Mouse (Mus musculus): ENCODE results near the gene Toe1.
"Not testable (repeated sequence)": the region's sequence is repeated elsewhere in the genome, so short reads cannot be mapped to it uniquely, and the experiment has no call there.

The Toe1 gene

DNA sequence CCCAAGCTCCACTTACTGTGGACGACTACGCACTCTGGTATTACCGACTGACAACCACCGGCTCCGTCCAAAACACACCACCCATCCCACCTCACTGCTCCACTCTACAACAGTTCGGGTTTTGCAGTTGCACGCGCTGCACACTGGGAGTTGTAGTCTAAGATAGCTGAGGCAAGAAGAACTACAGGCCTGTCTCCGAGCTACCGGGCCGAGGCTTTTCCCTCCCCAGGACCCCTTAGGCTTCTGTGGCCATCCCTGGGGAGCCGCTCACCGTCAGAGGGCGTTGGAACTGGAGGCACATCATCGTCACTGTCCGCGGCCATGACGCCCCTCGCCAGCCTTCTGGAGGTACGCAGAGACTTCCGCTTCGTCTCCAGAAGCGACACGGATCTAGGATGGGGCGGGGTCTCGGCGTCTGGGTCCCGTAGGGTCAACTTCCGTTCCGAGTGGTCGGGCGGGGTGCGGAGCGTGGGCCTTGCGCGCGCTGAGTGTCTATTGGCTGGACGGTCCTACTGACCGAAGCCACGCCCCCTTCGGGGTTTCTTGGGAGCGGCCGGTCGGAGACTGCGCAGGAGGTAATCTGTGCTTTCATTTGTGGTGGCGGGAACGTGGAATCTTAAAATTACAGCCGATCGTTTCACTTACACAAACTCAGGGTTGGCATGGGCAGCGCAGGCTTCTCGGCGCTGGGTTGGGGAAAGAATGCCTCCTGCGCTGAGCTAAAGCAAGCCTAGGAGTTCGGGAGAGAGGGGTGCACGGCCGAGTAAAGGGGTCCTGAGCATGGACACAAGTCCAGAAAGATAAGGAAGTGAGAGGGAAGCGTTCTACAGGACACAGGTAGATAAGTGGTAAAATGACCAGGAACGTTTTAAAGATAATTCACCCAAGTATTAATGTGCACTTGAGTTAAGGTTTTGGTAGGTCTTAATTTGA lies at the start of gene Toe1, which contains the start of gene Mutyh:
Gene Toe1 (minus strand): TSS at position 444 of the 933 bp plus-strand sequence.
Gene Mutyh (plus strand): TSS at position 527 of the 933 bp plus-strand sequence.
- DNase-seq (ENCODE audit: low spot score in 2 of 2): peak; percentile 76 to 82

- no peak for DNase-seq (ENCODE audit: low spot score in 2 of 2)
These were observed 49.8 kb upstream of the Toe1 start for GRCm38 (mm10) chr4:116857203-116857602.

GRCm38 (mm10) chr4:116854286-116854685 lies 46.8 kb upstream of the Toe1 start:
- no peak for DNase-seq (ENCODE audit: low spot score in 2 of 2)

- DNase-seq (ENCODE audit: low spot score in 2 of 2): no peak
These were observed 42.5 kb upstream of the Toe1 start for GRCm38 (mm10) chr4:116849901-116850300.

- DNase-seq (ENCODE audit: low spot score in 2 of 2): no peak
These were observed 36.9 kb upstream of the Toe1 start for GRCm38 (mm10) chr4:116844324-116844723.

DNA sequence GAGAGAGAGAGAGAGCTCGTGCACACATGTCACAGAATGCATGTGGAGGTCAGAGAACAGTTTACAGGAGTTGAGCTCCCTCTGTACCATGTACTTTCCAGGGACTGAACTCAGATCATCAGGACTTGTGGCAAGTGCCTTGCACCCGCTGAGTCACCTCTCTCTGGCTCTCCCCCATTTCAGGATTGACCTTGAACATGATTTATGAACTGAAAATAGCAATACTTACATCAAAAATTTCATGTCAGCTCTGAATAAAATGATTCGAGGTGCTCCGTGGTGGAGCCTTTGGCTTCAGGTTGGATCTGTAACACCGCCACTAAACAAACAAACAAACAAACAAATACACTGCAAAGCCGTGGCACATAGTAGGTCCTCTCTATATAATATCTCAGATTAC lies 33.4 kb upstream of the Toe1 start:
- no peak for DNase-seq (ENCODE audit: low spot score in 2 of 2)

- not testable (repeated sequence) for DNase-seq (ENCODE audit: low spot score in 2 of 2)
These were observed 32.7 kb upstream of the Toe1 start for GRCm38 (mm10) chr4:116840096-116840495.

GRCm38 (mm10) chr4:116838999-116839398 lies 31.6 kb upstream of the Toe1 start:
- no peak for DNase-seq (ENCODE audit: low spot score in 2 of 2)

DNA sequence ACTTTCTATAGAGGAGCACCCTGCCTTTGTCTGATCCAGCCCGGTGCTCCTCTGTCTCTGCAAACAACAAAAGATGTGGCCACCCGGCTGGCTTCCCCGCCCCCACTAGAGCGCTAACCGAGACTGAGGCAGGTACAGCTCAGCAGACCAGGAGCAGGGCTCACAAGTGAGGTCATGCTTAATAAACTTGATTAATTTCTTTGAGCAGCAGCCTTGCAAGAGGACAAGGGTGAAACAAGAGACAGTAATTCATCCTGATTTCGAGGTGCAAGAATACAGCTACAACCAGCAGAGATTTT lies 22.6 kb upstream of the Toe1 start:
- DNase-seq (ENCODE audit: low spot score in 2 of 2): no peak

DNA sequence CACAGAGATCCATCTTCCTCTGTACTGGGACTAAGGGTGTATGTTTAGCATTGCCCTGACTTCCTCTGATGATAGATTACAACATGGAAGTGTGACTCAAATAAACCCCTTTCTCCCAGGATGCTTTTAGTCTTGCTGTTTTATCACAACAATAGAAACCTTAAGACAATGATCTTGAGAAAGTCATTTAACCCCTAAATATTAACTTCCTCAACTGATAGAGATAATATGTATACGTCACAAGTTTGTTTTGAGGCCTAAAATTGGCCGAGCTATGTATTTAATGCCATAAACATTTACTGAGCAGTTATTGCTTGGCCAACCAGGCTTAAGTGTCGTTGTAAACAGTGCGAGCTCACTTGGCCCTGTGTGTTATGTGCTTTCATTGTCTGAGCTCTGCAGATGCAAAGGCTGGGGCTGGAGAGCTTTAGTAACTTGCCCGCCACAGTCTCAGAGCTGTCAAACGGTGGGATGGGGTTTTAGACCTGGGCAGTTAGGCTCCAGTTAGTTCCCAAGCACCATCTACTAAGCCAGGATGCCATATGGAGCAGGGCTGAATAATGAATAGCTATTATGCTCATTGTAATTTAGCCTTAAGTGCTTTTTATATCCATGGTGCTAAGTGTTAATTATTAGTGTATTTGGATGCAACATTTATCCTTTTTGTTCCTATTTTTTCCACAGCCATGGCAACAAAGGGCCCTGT lies 22.1 kb upstream of the Toe1 start:
- DNase-seq (ENCODE audit: low spot score in 2 of 2): no peak

DNA sequence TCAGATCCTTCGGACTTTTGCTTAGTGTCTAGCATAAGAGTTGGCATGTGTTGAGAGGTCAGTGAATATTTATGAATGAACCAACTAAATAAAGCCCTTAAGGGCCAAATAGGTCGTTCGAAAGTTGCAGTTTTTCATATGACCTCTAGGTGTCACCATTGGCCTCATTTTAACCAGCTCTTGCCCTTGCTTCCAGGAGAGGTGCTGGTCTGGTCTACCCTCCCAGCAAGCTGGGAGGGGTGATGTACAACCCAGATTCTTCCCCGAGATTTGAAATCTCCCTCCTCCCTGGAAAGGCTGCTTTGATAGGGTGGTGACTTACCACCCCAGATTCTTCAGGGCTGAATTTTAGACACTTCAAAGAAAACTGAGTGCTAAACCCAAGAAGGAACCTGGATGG lies 20.4 kb upstream of the Toe1 start:
- DNase-seq (ENCODE audit: low spot score in 2 of 2): no peak

DNA sequence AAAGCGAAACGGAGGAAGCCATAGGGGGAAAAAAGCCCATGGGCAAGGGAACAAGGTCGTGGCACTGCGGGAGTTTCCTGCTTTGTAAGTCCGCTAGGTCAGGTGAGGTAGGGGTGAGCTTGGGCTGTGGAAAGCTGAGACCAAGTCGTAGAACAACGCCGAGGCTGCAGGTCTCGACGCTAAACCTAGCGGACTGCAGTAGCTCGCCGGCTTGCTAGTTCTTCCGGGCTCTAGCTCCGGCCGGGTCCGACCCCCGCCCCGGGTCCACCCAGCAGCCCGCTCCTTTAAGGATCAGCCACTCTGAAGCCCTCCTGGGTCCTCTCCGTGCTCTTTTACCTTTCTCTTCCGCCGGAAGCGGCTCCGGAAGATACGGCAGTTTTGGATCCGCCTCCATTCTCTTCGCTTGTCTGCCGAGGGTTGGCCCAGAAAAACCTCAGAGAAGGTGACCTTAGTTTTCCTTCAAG lies 17.1 kb upstream of the Toe1 start:
- peak; percentile 54 to 60 for DNase-seq (ENCODE audit: low spot score in 2 of 2)

DNA sequence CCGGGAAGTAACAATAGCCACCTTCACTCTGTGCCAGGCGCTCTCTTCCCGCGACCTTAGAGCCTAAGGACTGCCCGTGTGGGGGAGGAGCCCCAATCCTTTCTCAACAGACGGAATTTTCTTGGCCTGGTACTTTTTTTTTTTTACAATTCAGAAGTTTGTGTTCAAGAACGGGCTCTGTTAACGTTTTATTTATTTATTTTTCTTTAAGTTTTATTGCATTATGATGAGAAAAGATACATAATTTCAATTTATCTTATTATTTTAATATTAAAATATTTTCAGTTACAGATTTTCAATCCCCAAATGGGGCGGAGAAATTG lies 14.2 kb upstream of the Toe1 start, which contains the start of gene Hpdl:
Gene Hpdl (minus strand): TSS at position 14 of the 323 bp plus-strand sequence.
- no peak for DNase-seq (ENCODE audit: low spot score in 2 of 2)

GRCm38 (mm10) chr4:116820902-116821693 lies 13.7 kb upstream of the Toe1 start:
- no peak for DNase-seq (ENCODE audit: low spot score in 2 of 2)

DNA sequence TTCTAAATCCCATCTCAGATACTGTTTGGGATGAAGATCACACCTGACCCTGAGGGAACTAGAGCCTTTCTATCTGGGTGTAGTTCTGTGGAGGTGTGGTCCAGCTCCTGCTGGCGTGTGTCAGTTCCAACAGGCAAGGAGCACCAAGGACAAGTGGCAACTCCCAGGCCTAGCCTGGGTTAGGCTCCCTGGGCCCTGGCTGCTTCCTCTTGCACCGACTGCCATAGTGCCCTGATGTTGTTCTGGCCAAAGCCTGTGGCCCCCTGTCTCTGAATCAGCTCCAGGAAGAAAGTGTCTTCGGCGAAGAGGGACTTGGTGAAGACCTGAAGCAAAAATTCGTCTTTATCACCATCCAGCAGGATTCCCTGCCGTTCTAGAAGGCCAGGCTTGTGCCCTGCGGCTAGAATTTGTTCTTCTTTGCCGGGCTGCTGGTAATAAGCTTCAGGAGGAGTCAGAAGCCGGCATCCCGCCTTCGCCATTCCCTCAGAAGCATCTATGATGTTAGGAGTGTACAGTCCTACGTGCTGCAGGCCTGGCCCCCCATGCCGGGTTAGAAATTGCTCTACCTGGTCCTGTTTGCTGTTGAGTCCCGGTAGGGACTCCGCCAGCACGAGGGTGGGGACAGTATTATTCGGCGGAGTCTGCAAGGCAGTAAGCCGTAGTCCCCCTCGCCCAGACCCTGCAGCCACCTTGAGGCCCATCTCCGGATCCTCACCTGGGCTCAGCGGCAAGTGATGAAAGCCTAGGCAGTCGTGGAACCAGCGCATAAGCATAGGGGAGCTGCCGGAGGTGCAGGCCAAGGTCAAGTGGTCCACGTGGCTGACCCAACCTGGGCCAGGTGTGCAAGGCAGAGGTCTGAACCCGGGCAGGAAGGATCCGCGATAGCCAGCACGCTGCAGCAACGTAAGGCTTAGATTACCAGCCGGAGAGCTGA lies 12.8 kb upstream of the Toe1 start:
- no peak for DNase-seq (ENCODE audit: low spot score in 2 of 2)

- DNase-seq (ENCODE audit: low spot score in 2 of 2): no peak
These were observed 10.0 kb upstream of the Toe1 start for GRCm38 (mm10) chr4:116817486-116817885.

DNA sequence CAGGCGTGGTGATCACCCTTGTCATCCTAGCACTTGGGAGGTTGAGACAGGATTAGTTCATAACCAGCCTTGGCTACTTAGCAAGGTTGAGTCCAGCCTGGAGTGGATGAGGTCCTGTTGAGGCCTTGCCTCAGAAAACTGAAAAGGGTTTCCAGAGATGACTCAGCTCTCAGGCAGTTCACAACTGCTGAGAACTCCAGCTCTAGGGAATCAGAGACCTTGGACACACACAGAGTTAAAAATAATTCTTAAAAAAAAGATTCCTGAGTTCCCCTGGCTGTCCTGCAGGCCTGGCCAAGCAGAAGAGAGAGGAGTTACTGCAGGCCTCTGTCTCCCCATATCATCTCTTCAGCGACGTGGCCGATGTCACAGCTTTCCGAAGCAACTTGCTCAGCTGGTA lies 7.8 kb upstream of the Toe1 start:
- DNase-seq (ENCODE audit: low spot score in 2 of 2): no peak

GRCm38 (mm10) chr4:116811012-116811411 lies 3.6 kb upstream of the Toe1 start:
- DNase-seq (ENCODE audit: low spot score in 2 of 2): no peak

GRCm38 (mm10) chr4:116799901-116800300 lies 7.5 kb downstream of the Toe1 start:
- no peak for DNase-seq (ENCODE audit: low spot score in 2 of 2)

DNA sequence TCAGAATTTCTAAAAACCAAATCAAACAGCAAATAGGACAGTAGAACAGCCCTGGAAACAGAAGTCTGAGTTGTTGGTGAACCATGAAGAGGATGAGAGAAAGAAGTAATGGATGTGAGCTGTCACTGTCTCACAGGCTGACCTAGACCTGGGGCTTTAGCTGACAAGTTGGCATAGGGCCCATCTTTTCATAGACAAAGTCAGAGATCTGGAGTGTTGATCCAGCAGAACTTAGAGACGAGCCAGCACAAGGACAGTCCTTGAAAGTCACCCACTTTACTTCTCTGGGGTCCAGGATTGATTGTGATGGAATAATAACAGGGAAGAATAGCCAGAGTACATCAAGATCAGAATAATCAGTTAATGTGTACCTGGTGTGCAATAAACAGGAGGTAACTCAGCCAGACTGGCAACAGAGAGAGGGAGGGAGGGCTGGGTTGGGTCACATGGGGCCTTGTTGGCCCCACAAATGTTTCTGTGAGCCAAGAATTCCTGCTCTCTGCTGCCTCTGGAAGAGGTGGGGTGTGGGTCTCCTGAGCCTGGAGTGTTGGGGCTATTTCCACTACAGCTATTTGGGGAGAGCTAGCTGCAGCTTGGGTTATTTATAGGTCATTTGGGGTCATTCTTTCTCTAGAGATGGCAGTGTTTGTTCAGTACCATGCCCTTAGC lies 10.9 kb downstream of the Toe1 start:
- no peak for DNase-seq (ENCODE audit: low spot score in 2 of 2)
